ENCODE assay signal across 9 mouse cellular contexts in genomic region chr12:76128831-76129230, GRCm38 (mm10). TPM values are rescaled to one million over a fixed set of nuclear protein-coding genes. Genes with fewer than 3 reads are reported as not detected.
A peak's percentile ranks its signal among the peaks of the same experiment; 100 is the strongest.
DNase-seq lines count a peak whose midpoint lies in the region; ATAC-seq and TF ChIP-seq lines count a peak whose summit lies in the region.
"Had no signal": no experiment of that assay in that cellular context is flagged by ENCODE, and none has a peak within 500 bp of the region (broad histone marks: within the 10 kb centered on the region; RNA-seq: fewer than 3 reads in every experiment).

No protein-coding gene starts in this region.

- H3K36me3 ChIP-seq in kidney, postnatal 0 days (ENCODE audit: insufficient read depth, low read length): no peaks in the 10 kb centered on the region

- no peak overlapping the region for H3K4me2 ChIP-seq in kidney, postnatal 0 days (ENCODE audit: low read length)

- H3K9me3 ChIP-seq in kidney, postnatal 0 days (replicated peaks; ENCODE audit: low read length): no peaks in the 10 kb centered on the region

- H3K4me3 ChIP-seq in kidney, postnatal 0 days (replicated peaks; ENCODE audit: low read depth, low read length): no peak overlapping the region

- ATAC-seq in kidney, postnatal 0 days (replicated peaks; ENCODE audit: low FRiP score, low read depth): no peak
- ATAC-seq: hindbrain, postnatal 0 days; liver, postnatal 0 days had no signal

- no peak for TF ChIP-seq CTCF in kidney, postnatal 0 days (IDR thresholded peaks at IDR 0.05; ENCODE audit: low read depth)

- no peak overlapping the region for H3K27ac ChIP-seq in kidney, postnatal 0 days
- H3K27ac ChIP-seq: hindbrain, postnatal 0 days had no signal

- no peaks in the 10 kb centered on the region for H3K27me3 ChIP-seq in kidney, postnatal 0 days (ENCODE audit: insufficient read depth, low read length)

- DNase-seq in layer of hippocampus, postnatal 36 days: peak; percentile 11 to 27
- DNase-seq in layer of hippocampus, adult 9-10 months (ENCODE audit: low spot score): no peak
- peak; percentile 72 for DNase-seq in cerebellum, adult 9-10 months
- DNase-seq in kidney, postnatal 0 days (ENCODE audit: low spot score): peak; percentile 24
- DNase-seq in skeletal muscle tissue, adult 2 months (ENCODE audit: low read depth, low spot score): peak; percentile 45
- DNase-seq in thymus, postnatal 10 days (ENCODE audit: low spot score in 2 of 2): no peak
- DNase-seq in urinary bladder, postnatal 10 days (ENCODE audit: low spot score): no peak
- DNase-seq: liver, postnatal 0 days had no signal

- H3K9ac ChIP-seq in kidney, postnatal 0 days (ENCODE audit: low read depth, low read length): no peak overlapping the region
- H3K9ac ChIP-seq: liver, postnatal 0 days had no signal

- H3K4me1 ChIP-seq in kidney, postnatal 0 days (replicated peaks; ENCODE audit: insufficient read depth, low read length): no peaks in the 10 kb centered on the region

- WGBS in kidney, postnatal 0 days: 73% methylated on average over 10 of the region's 10 CpGs

RNA-seq across cellular contexts. Expression of gene Esr2, which starts 48.2 kb away (rescaled TPM):
- under 1 TPM; 0.13 to 0.25 TPM for total RNA-seq in layer of hippocampus, postnatal 36 days (2021)
- polyA plus RNA-seq in kidney, postnatal 0 days (2015; fragmentation: Nextera tagmentation; extraction: Ambion mirVana): 0.68 and 0.75 TPM in 2 replicates
- polyA plus RNA-seq: liver, postnatal 0 days had no signal

Comparison
In these comparisons a context has a peak if more than half of its experiments do, and no peak if none do; other contexts are left out.
1. DNase-seq: peak in layer of hippocampus, postnatal 36 days (2 of 2), cerebellum, adult 9-10 months (single experiment), kidney, postnatal 0 days (single experiment) and skeletal muscle tissue, adult 2 months (single experiment); none in layer of hippocampus, adult 9-10 months (single experiment), thymus, postnatal 10 days (0 of 2) and urinary bladder, postnatal 10 days (single experiment).